Mouse (Mus musculus) cerebellum, adult 9-10 months (tissue): ENCODE measurements around the gene Mmadhc.

Source experiments
- DNase-seq: peaks from one replicate; pipeline ENCODE4 v3.0.0; 2022

The Mmadhc gene

GRCm38 (mm10) chr2:50296109-50296986 is at the start of gene Mmadhc:
TSS of gene Mmadhc (minus strand) at chr2:50296801.
- DNase-seq: peak; percentile 90

- no peak for DNase-seq
Observed at GRCm38 (mm10) chr2:50343598-50343997, 47.0 kb upstream of the Mmadhc start.

- DNase-seq: no peak
Observed at GRCm38 (mm10) chr2:50339061-50339460, 42.5 kb upstream of the Mmadhc start.

GRCm38 (mm10) chr2:50337596-50337995 is 41.0 kb upstream of the Mmadhc start:
- peak; percentile 9 for DNase-seq

GRCm38 (mm10) chr2:50331716-50332270 is 35.2 kb upstream of the Mmadhc start:
- DNase-seq: no peak

GRCm38 (mm10) chr2:50328181-50328580 is 31.6 kb upstream of the Mmadhc start:
- DNase-seq: no peak

- no peak for DNase-seq
Observed at GRCm38 (mm10) chr2:50324799-50325198, 28.2 kb upstream of the Mmadhc start.

GRCm38 (mm10) chr2:50306663-50307320 is 10.2 kb upstream of the Mmadhc start:
- DNase-seq: peak; percentile 33

- DNase-seq: no peak
Observed at GRCm38 (mm10) chr2:50304824-50305577, 8.4 kb upstream of the Mmadhc start.

- peak; percentile 22 for DNase-seq
Observed at GRCm38 (mm10) chr2:50296987-50297350, 368 bp upstream of the Mmadhc start.

GRCm38 (mm10) chr2:50295562-50295961 is 1.0 kb downstream of the Mmadhc start:
- no peak for DNase-seq

- DNase-seq: no peak
Observed at GRCm38 (mm10) chr2:50294084-50294483, 2.5 kb downstream of the Mmadhc start.

GRCm38 (mm10) chr2:50293572-50293971 is 3.0 kb downstream of the Mmadhc start:
- DNase-seq: no peak

GRCm38 (mm10) chr2:50291901-50292300 is 4.7 kb downstream of the Mmadhc start:
- no peak for DNase-seq

- DNase-seq: no peak
Observed at GRCm38 (mm10) chr2:50290754-50291153, 5.8 kb downstream of the Mmadhc start.

GRCm38 (mm10) chr2:50284781-50285180 is 11.8 kb downstream of the Mmadhc start:
- DNase-seq: peak; percentile 27

- DNase-seq: no peak
Observed at GRCm38 (mm10) chr2:50284040-50284439, 12.6 kb downstream of the Mmadhc start.

- DNase-seq: no peak
Observed at GRCm38 (mm10) chr2:50276715-50277114, 19.9 kb downstream of the Mmadhc start.

GRCm38 (mm10) chr2:50273415-50273814 is 23.2 kb downstream of the Mmadhc start:
- DNase-seq: no peak

GRCm38 (mm10) chr2:50272165-50272564 is 24.4 kb downstream of the Mmadhc start:
- peak; percentile 32 for DNase-seq

- DNase-seq: no peak
Observed at GRCm38 (mm10) chr2:50268514-50268913, 28.1 kb downstream of the Mmadhc start.

- DNase-seq: no peak
Observed at GRCm38 (mm10) chr2:50267046-50267445, 29.6 kb downstream of the Mmadhc start.

- no peak for DNase-seq
Observed at GRCm38 (mm10) chr2:50265215-50265785, 31.3 kb downstream of the Mmadhc start.
